Mouse (Mus musculus) megakaryocyte, adult 5-6 weeks (primary cell): ENCODE results near the gene Glrx3. TPM values are rescaled to one million over a fixed set of nuclear protein-coding genes. Genes with fewer than 3 reads are reported as not detected.
"Not testable (repeated sequence)": the region's sequence is repeated elsewhere in the genome, so short reads cannot be mapped to it uniquely, and the experiment has no call there.

Experiments
- ATAC-seq: 2 replicates; pipeline ENCODE4 v1.8.0; 2016; ENCODE audit warnings: mild to moderate bottlenecking, inconsistent platforms; ENCODE audit not compliant: poor library complexity, severe bottlenecking
- total RNA-seq, 2 experiments: library from RNA; stranded (forward) in 1 of 2; stranded (reverse) in 1 of 2; fragments of 153-499, 151-499 nt in 1 of 2; fragments of 221-1000, 200-1000 nt in 1 of 2; gene quantifications; 2 replicates each; pipeline versions ENCODE4 v1.2.3 to v1.2.4; 2015 to 2017

Glrx3 gene
- total RNA-seq (2015) (68.7 and 69.5 TPM in 2 replicates), total RNA-seq (2017) (83.5 and 92.3 TPM in 2 replicates)

- peak; percentile 99 for ATAC-seq
Measured at GRCm38 (mm10) chr7:137437440-137438178, at the start of gene Glrx3. Glrx3 (plus strand) TSS chr7:137437614.

GRCm38 (mm10) chr7:137387863-137388262, 49.6 kb upstream of the Glrx3 start:
- no peak for ATAC-seq

GRCm38 (mm10) chr7:137395421-137395820, 42.0 kb upstream of the Glrx3 start:
- ATAC-seq: no peak

GRCm38 (mm10) chr7:137397361-137397910, 40.0 kb upstream of the Glrx3 start:
- ATAC-seq: peak; percentile 35; the same call in 1 of the 2 replicates

- no peak for ATAC-seq
Measured at GRCm38 (mm10) chr7:137398973-137399372, 38.4 kb upstream of the Glrx3 start.

- ATAC-seq: no peak
Measured at GRCm38 (mm10) chr7:137404146-137404545, 33.3 kb upstream of the Glrx3 start.

GRCm38 (mm10) chr7:137407428-137408058, 29.9 kb upstream of the Glrx3 start:
- no peak for ATAC-seq

GRCm38 (mm10) chr7:137410337-137411197, 26.8 kb upstream of the Glrx3 start, which contains the start of gene 9430038I01Rik:
9430038I01Rik (minus strand) TSS chr7:137410762.
- ATAC-seq: peak; percentile 86

GRCm38 (mm10) chr7:137414710-137415109, 22.7 kb upstream of the Glrx3 start:
- ATAC-seq: no peak

- ATAC-seq: peak; percentile 92
Measured at GRCm38 (mm10) chr7:137420550-137420949, 16.9 kb upstream of the Glrx3 start.

- ATAC-seq: peak; percentile 87
Measured at GRCm38 (mm10) chr7:137421236-137421635, 16.2 kb upstream of the Glrx3 start.

- ATAC-seq: peak; percentile 38; the same call in 1 of the 2 replicates
Measured at GRCm38 (mm10) chr7:137426693-137427092, 10.7 kb upstream of the Glrx3 start.

GRCm38 (mm10) chr7:137431769-137432603, 5.4 kb upstream of the Glrx3 start:
- no peak for ATAC-seq

- ATAC-seq: no peak
Measured at GRCm38 (mm10) chr7:137436901-137437300, 513 bp upstream of the Glrx3 start.

GRCm38 (mm10) chr7:137438179-137438550, 751 bp downstream of the Glrx3 start:
- no peak for ATAC-seq

GRCm38 (mm10) chr7:137438962-137439361, 1.5 kb downstream of the Glrx3 start:
- not testable (repeated sequence) for ATAC-seq

- ATAC-seq: no peak
Measured at GRCm38 (mm10) chr7:137442951-137443350, 5.5 kb downstream of the Glrx3 start.

GRCm38 (mm10) chr7:137445321-137445720, 7.9 kb downstream of the Glrx3 start:
- no peak for ATAC-seq

GRCm38 (mm10) chr7:137461396-137461795, 24.0 kb downstream of the Glrx3 start:
- no peak for ATAC-seq

- ATAC-seq: peak; percentile 51
Measured at GRCm38 (mm10) chr7:137468174-137468573, 30.8 kb downstream of the Glrx3 start.
